Mouse (Mus musculus) forebrain, embryonic 13.5 days (tissue): ENCODE measurements around the gene Klk4. TPM values are rescaled to one million over a fixed set of nuclear protein-coding genes. Genes with fewer than 3 reads are reported as not detected.

Source experiments
- ATAC-seq: fragments of 200-750 bp; cut with Nextera tagmentation; 2 replicates; pipeline ENCODE4 v1.8.0; 2017
- H3K27ac ChIP-seq: fragments of 300-500 bp; sonication (generic); 2 replicates; pipeline ENCODE4 v1.5.1; 2015; ENCODE audit warnings: inconsistent platforms, mild to moderate bottlenecking, moderate library complexity
- H3K27me3 ChIP-seq: fragments of 300-500 bp; sonication (generic); 2 replicates; pipeline ENCODE4 v1.6.1; 2015; ENCODE audit warnings: mild to moderate bottlenecking, inconsistent platforms
- H3K36me3 ChIP-seq: fragments of 300-500 bp; sonication (generic); 2 replicates; pipeline ENCODE4 v1.6.1; 2015; ENCODE audit warnings: mild to moderate bottlenecking, inconsistent platforms; ENCODE audit not compliant: poor library complexity, severe bottlenecking
- H3K4me1 ChIP-seq: fragments of 300-500 bp; sonication (generic); 2 replicates; pipeline ENCODE4 v1.6.1; 2015; ENCODE audit warnings: inconsistent platforms
- H3K4me2 ChIP-seq: fragments of 300-500 bp; sonication (generic); 2 replicates; pipeline ENCODE4 v1.6.1; 2015; ENCODE audit warnings: inconsistent platforms, mild to moderate bottlenecking, moderate library complexity
- H3K4me3 ChIP-seq: fragments of 300-500 bp; sonication (generic); 2 replicates; pipeline ENCODE4 v1.5.1; 2015; ENCODE audit warnings: mild to moderate bottlenecking, inconsistent platforms
- H3K9ac ChIP-seq: fragments of 300-500 bp; sonication (generic); 2 replicates; pipeline ENCODE4 v1.6.1; 2015; ENCODE audit warnings: mild to moderate bottlenecking, inconsistent platforms
- H3K9me3 ChIP-seq: fragments of 300-500 bp; sonication (generic); replicated peaks from 2 replicates; pipeline ENCODE4 v1.6.1; 2016; ENCODE audit warnings: inconsistent platforms
- WGBS: fragments of 180-500 bp; shearing (Covaris S2); methylation state at CpG from one replicate; pipeline ENCODE4 v1.1.7; 2015; 5-methylcytosine and 5-hydroxymethylcytosine counted together
- polyA plus RNA-seq: library from polyadenylated mRNA; unstranded; fragments of >200 nt; fragmentation: Nextera tagmentation; extraction: Ambion mirVana; gene quantifications from 2 replicates; pipeline ENCODE4 v1.2.1, GENCODE M21; 2015

The Klk4 gene
- polyA plus RNA-seq, 1 experiment from 2014 or later, result not detected

DNA sequence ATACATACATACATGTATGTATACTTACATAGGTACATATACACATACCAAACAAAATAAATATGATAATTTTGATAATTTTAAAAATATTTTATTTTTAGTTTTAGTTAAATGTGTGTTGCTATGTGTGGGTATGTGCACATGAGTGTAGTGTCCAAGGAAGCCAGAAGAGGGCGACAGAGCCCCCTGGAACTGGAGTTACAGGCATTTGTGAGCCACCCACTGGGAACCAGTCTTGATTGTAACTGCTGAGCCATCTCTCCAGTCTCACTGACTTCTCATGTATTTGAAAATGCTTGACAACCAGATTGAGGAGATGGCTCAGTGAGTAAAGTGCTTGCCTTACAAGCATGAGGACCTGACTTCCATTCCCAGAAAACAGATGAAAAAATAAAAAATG lies 2.7 kb upstream of the Klk4 start:
- Histone ChIP-seq H3K9ac (no peak overlapping the region), H3K27ac (no peak overlapping the region), H3K4me1 (no peaks in the 10 kb centered on the region), H3K4me3 (no peak overlapping the region), H3K36me3 (no peaks in the 10 kb centered on the region), H3K27me3 (no peaks in the 10 kb centered on the region; the same call in 1 of the 2 replicates), H3K9me3 (no peaks in the 10 kb centered on the region), H3K4me2 (no peak overlapping the region)
- no peak for ATAC-seq
- WGBS, result 41% methylated on average over 1 of the region's 1 CpGs

DNA sequence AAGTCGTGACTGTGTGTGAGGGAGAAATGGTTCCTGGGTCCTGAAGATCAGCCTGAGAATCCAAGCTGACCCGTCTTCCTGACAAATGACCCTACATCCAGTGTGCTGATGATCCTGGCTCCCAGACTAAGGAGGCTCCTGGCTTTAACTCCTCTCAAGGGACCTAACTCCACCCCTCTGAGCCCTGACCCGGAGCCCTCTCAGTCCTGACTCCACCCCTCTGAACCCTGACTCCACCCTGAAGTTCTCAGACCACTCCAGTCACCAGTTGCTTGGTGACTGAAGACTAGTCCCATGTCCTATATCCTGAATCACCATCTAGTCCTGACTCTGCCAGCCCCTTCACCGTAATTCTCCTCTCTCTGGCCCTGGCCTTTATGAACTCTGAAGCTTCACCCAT lies 1.4 kb downstream of the Klk4 start:
- H3K4me2 ChIP-seq, result no peak overlapping the region
- H3K36me3 ChIP-seq, result no peaks in the 10 kb centered on the region
- no peak overlapping the region for H3K27ac ChIP-seq
- 23% methylated on average over 4 of the region's 4 CpGs for WGBS
- H3K27me3 ChIP-seq, result no peaks in the 10 kb centered on the region; the same call in 1 of the 2 replicates
- H3K9me3 ChIP-seq, result no peaks in the 10 kb centered on the region
- no peaks in the 10 kb centered on the region for H3K4me1 ChIP-seq
- no peak overlapping the region for H3K9ac ChIP-seq
- no peak overlapping the region for H3K4me3 ChIP-seq
- ATAC-seq, result no peak

DNA sequence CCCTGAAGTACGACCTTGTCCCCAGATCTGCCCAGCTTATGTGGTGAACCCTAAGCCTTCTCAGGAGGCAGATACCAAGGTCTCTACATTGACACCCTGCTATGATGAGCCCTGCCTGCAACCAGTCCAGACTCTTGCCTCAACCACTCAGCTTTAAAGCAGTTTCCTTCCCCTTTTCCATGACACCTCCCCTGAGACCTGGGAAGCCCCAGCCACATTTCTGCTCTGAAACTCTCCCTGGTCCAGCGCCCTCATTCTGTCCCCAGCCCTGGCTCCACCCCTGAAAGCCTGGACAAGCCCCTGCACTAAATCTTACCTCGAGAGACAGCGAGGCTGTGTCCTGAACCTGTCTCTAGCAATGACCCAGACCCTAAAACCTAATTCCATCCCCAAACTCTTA lies 1.9 kb downstream of the Klk4 start:
- H3K27me3 ChIP-seq, result no peaks in the 10 kb centered on the region; the same call in 1 of the 2 replicates
- no peak for ATAC-seq
- H3K36me3 ChIP-seq, result no peaks in the 10 kb centered on the region
- no peaks in the 10 kb centered on the region for H3K4me1 ChIP-seq
- H3K9me3 ChIP-seq, result no peaks in the 10 kb centered on the region
- WGBS, result 25% methylated on average over 4 of the region's 4 CpGs
- no peak overlapping the region for H3K9ac ChIP-seq
- H3K27ac ChIP-seq, result no peak overlapping the region
- no peak overlapping the region for H3K4me2 ChIP-seq
- no peak overlapping the region for H3K4me3 ChIP-seq

DNA sequence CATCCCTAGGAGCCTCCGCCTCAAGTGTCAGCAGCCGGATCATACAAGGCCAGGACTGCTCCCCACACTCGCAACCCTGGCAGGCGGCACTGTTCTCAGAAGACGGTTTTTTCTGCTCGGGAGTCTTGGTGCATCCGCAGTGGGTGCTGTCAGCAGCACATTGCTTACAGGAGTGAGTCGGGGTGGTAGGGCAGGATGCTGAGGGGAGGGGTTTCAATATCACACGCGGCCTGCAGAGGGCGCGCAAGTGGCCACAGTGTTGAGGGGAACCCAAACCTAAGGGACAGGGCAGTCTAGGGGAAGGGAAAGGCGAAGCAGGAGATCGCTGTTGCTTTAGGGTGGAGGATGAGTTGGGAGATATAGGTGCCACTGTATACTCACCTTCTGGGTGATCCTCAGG lies 2.6 kb downstream of the Klk4 start:
- no peak overlapping the region for H3K9ac ChIP-seq
- no peak overlapping the region for H3K4me3 ChIP-seq
- no peak overlapping the region for H3K27ac ChIP-seq
- 8% methylated on average over 14 of the region's 14 CpGs for WGBS
- H3K4me1 ChIP-seq, result no peaks in the 10 kb centered on the region
- H3K9me3 ChIP-seq, result no peaks in the 10 kb centered on the region
- H3K36me3 ChIP-seq, result no peaks in the 10 kb centered on the region
- no peaks in the 10 kb centered on the region; the same call in 1 of the 2 replicates for H3K27me3 ChIP-seq
- ATAC-seq, result no peak
- H3K4me2 ChIP-seq, result peak overlapping the region; percentile 48

DNA sequence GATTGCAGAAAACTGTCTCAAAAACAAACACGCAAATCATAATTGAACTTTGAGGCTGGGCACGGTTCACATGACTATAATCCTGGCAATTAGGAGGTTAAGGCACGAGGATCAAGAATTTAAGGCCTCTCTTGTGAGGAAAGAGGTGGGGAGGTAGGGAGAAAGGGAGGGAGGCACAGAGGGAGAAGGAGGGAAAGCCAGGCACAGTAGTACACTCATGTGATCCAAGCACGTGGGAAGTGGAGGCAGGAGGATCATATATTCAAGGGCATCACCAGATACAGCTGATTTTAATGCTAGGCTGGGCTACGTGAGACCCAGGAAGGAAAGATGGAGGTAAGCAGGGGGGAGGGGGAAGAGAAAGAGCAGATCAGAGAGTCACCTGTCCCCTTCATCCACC lies 10.4 kb downstream of the Klk4 start:
- Histone ChIP-seq H3K4me3 (no peak overlapping the region), H3K36me3 (no peaks in the 10 kb centered on the region), H3K27me3 (no peaks in the 10 kb centered on the region), H3K9ac (no peak overlapping the region), H3K9me3 (no peaks in the 10 kb centered on the region), H3K4me1 (no peaks in the 10 kb centered on the region), H3K27ac (no peak overlapping the region), H3K4me2 (no peak overlapping the region)
- ATAC-seq, result no peak
- WGBS, result 61% methylated on average over 5 of the region's 5 CpGs

DNA sequence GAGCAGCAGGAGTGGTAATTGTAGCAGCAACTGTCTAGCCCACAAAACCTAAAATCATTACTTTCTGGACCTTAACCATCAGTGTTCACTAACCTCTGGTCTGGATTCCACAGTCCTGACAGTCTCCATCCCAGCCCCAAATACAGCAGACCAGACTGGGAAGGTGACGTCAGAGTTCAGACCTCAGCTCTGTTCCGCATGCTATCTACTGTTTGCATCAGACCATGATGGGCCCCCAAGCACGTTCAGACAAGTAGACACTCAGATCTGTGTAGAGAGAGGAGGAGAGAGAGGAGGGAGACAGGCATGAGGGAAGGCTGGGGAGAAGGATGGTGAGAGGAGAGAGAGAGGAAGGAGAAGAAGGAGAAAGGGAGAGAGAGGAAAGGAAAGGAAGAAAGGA lies 10.8 kb downstream of the Klk4 start:
- no peak overlapping the region for H3K27ac ChIP-seq
- no peaks in the 10 kb centered on the region for H3K36me3 ChIP-seq
- 65% methylated on average over 3 of the region's 3 CpGs for WGBS
- ATAC-seq, result no peak
- no peak overlapping the region for H3K9ac ChIP-seq
- no peaks in the 10 kb centered on the region for H3K4me1 ChIP-seq
- H3K9me3 ChIP-seq, result no peaks in the 10 kb centered on the region
- no peaks in the 10 kb centered on the region for H3K27me3 ChIP-seq
- no peak overlapping the region for H3K4me3 ChIP-seq
- H3K4me2 ChIP-seq, result no peak overlapping the region

DNA sequence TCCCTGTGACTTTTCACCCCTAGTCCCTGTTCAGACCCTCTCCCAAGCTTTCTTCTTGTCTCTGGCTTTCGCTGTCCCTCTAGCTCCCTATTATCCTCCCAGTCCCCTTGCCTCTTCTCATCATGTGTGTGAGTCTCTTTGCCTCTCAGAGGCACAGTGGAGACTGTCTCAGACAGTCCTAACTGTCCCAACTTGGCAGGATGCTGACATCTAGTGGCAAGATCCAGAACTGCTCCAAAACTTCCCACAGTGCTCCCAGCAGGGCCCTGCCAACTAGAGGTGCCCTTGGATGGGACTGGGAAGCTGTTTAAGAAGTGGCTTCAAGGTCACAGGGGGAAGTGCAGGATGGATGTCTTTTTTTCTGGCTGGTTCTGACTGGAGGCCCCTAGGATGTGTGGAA lies 13.9 kb downstream of the Klk4 start:
- no peaks in the 10 kb centered on the region for H3K4me1 ChIP-seq
- H3K27ac ChIP-seq, result no peak overlapping the region
- no peak overlapping the region for H3K4me3 ChIP-seq
- peak; percentile 94 for ATAC-seq
- 6% methylated on average over 1 of the region's 1 CpGs for WGBS
- H3K27me3 ChIP-seq, result no peaks in the 10 kb centered on the region
- H3K4me2 ChIP-seq, result no peak overlapping the region
- no peak overlapping the region for H3K9ac ChIP-seq
- no peaks in the 10 kb centered on the region for H3K9me3 ChIP-seq
- H3K36me3 ChIP-seq, result no peaks in the 10 kb centered on the region

DNA sequence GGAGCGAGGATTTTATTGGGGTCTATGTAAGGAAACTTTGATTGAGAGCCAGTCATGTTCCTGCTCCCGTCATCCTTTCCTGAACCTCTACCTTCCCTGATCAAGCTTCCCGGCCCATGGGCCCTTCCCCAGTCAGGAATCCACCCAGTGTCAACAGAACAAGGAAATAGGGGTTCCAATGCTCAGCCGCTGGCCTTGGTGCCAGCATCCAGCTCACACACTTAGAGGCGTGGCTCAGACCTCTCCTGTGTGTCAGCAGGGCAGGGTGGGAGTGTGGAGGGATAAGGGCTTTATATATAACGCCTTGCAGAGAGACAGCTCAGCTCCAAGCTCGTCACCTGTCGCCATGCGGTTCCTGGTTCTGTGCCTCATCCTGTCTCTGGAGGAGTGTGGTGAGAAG lies 33.9 kb downstream of the Klk4 start:
- Histone ChIP-seq H3K27ac (no peak overlapping the region), H3K4me2 (no peak overlapping the region), H3K36me3 (no peaks in the 10 kb centered on the region), H3K9ac (no peak overlapping the region), H3K9me3 (no peaks in the 10 kb centered on the region), H3K4me1 (no peaks in the 10 kb centered on the region), H3K27me3 (no peaks in the 10 kb centered on the region), H3K4me3 (no peak overlapping the region)
- ATAC-seq, result no peak
- 80% methylated on average over 8 of the region's 9 CpGs for WGBS

DNA sequence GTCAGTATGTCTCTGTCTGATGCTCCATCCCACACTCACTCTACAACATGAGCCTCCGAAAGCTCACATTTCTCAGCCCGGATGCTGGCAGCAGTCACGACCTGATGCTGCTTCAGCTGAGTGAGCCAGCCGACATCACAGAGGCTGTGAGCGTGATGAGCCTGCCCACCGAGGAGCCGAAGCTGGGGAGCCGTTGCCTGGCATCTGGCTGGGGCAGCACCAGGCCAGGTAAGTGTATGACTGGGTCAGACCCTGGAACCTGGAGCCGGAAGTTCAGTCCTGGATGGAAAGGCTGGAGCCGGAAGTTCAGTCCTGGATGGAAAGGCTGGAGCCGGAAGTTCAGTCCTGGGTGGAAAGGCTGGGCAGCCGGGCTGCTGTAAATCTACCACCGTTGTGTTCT lies 37.5 kb downstream of the Klk4 start:
- H3K4me1 ChIP-seq, result no peaks in the 10 kb centered on the region
- no peak overlapping the region for H3K4me2 ChIP-seq
- ATAC-seq, result no peak
- no peaks in the 10 kb centered on the region for H3K9me3 ChIP-seq
- no peaks in the 10 kb centered on the region for H3K36me3 ChIP-seq
- no peak overlapping the region for H3K27ac ChIP-seq
- H3K9ac ChIP-seq, result no peak overlapping the region
- no peaks in the 10 kb centered on the region for H3K27me3 ChIP-seq
- H3K4me3 ChIP-seq, result no peak overlapping the region
- WGBS, result 88% methylated on average over 13 of the region's 13 CpGs

DNA sequence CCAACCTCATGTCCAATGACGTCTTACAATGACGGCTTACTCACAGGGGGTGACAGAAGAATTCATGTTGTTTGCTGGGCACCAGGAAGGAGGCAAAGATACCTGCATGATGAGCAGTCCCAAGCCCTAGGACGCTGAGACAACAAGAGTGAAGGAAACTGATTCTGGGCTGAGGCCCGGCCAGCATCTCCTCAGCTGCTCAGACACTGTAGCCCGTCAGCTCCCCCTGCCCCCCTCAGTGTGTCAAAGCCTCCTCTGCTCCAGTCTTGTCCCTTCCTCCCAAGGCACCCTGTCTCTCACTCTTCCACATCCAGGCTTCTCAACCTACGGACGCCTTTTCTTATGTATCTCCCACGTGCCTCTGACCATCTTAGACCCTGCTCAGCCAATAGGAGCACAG lies 37.9 kb downstream of the Klk4 start:
- ATAC-seq, result no peak
- Histone ChIP-seq H3K36me3 (no peaks in the 10 kb centered on the region), H3K27me3 (no peaks in the 10 kb centered on the region), H3K4me3 (no peak overlapping the region), H3K9ac (no peak overlapping the region), H3K9me3 (no peaks in the 10 kb centered on the region), H3K4me1 (no peaks in the 10 kb centered on the region), H3K27ac (no peak overlapping the region), H3K4me2 (no peak overlapping the region)
- 77% methylated on average over 8 of the region's 8 CpGs for WGBS

DNA sequence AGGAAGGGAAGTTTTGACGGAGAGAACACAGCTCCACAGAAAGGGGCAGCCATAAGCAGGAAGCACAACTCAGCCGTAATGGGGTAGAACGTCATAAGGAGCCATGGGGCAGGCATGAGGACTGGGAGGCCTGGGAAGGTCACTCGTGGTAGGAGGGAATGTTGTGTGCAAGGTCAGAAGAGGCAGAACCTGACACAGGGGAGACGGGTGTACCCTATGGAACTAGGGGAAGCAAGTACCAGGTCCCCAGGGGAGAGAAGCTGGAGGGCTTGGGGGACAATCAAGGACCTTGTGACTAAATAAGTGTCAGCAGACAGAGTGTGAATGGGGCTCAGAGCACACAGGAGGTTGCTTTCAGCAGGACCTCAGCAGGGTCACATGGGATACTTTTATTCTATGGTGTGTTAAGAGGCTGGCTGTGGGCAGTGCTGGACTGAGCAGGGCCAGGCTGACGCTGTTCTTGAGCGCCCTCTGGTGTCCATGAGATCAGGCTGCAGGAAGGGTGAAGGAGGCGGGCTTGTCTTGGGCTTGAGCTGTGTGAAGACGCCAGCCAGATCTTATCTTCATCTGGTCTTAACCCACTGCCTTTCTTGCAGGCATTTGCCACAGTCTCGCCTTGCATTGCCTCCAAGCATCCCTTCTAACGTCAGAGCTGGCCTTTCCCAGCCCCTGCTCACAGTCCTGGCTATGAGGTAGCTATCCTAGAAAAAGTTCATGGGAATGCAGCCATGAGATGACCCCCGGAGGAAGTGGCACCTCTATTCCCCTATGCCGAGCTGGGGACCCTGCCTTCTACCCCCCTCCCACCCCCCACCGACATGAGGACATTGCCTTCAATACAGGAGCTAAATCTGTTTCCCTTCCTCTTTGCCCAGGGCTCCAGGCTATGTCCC lies 38.8 kb downstream of the Klk4 start:
- Histone ChIP-seq H3K36me3 (no peaks in the 10 kb centered on the region), H3K27ac (no peak overlapping the region), H3K4me1 (no peaks in the 10 kb centered on the region), H3K9me3 (no peaks in the 10 kb centered on the region), H3K4me3 (no peak overlapping the region), H3K27me3 (no peaks in the 10 kb centered on the region), H3K9ac (no peak overlapping the region), H3K4me2 (no peak overlapping the region)
- peak; percentile 88 for ATAC-seq
- 31% methylated on average over 14 of the region's 14 CpGs for WGBS

DNA sequence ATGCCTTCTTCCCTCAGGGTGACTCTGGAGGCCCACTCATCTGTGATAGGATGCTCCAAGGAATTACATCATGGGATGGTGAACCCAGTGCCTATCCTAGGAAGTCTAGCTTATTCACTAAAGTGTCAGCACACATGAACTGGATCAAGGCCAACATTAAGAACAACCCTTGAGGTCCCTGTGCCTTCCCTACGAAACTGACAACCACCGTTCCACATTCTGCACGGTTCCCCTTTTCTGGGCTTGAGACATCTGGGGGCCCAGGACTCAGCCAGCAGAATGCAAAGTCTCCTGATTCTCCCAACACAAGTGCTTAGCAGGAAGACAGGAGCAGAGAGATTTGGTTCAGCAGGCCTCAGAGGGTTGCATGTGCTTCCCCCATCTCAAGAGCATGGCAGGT lies 39.6 kb downstream of the Klk4 start:
- no peak overlapping the region for H3K27ac ChIP-seq
- H3K4me3 ChIP-seq, result no peak overlapping the region
- WGBS, result 89% methylated on average over 3 of the region's 3 CpGs
- H3K36me3 ChIP-seq, result no peaks in the 10 kb centered on the region
- no peak for ATAC-seq
- no peak overlapping the region for H3K9ac ChIP-seq
- no peaks in the 10 kb centered on the region for H3K4me1 ChIP-seq
- H3K4me2 ChIP-seq, result no peak overlapping the region
- no peaks in the 10 kb centered on the region for H3K27me3 ChIP-seq
- H3K9me3 ChIP-seq, result no peaks in the 10 kb centered on the region

DNA sequence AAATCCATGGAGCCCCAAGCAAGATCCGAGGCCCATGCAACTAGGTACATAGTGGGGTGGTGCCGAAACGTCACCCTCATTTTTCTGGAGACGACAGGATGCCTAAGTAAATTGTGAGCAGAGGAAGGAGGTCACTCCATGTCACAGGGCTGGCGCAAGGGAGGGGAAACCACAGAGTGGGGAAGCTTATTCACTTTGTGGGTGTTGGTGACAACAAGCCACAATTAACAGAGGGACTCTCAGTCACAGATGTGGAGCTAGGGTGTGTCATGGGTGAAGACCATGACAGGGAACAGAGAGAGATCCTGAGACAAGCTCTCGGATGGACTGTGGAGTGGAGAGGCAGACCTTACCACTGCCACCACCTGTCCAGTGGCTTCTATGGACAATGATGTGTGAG lies 40.1 kb downstream of the Klk4 start:
- 88% methylated on average over 6 of the region's 6 CpGs for WGBS

More for the DNA sequence above, 40.1 kb downstream of the Klk4 start:
- Histone ChIP-seq H3K4me3 (no peak overlapping the region), H3K4me2 (no peak overlapping the region), H3K9ac (no peak overlapping the region), H3K4me1 (no peaks in the 10 kb centered on the region), H3K27ac (no peak overlapping the region), H3K9me3 (no peaks in the 10 kb centered on the region), H3K36me3 (no peaks in the 10 kb centered on the region), H3K27me3 (no peaks in the 10 kb centered on the region)
- no peak for ATAC-seq
